Mouse (Mus musculus) left cerebral cortex, postnatal 14 days (tissue): ENCODE data around the gene Rassf3. TPM values are rescaled to one million over a fixed set of nuclear protein-coding genes. Genes with fewer than 3 reads are reported as not detected.
A peak's percentile ranks its signal among the peaks of the same experiment; 100 is the strongest.

Source experiments
- DNase-seq, 2 experiments: peaks; one replicate each; pipeline ENCODE4 v3.0.0; 2021 to 2022; ENCODE audit warnings: low spot score in 2 of 2, mixed read lengths in 1 of 2
- intact Hi-C: fragments of 180-260 bp; cut with DNase I; formaldehyde crosslinking; loops from one replicate; pipeline ENCODE4 v1.15.1; 2025
- long read RNA-seq, 2 experiments: library from polyadenylated mRNA; stranded (forward); transcript quantifications; one replicate each; pipeline ENCODE4 v2.0.0; 2021
- total RNA-seq, 2 experiments: library from RNA; stranded (reverse); gene quantifications; 2 replicates each; pipeline ENCODE4 v1.2.3; 2021

The Rassf3 gene
- total RNA-seq = 10 to 100 TPM; 29.6 to 33.9 TPM
- long read RNA-seq, experiment 1, transcript Rassf3-201 (5 exons, 3,522 nt) = major isoform, 50 of 55 reads
- long read RNA-seq, experiment 1, partial matches to known transcripts = 3 of 55 reads
- long read RNA-seq, experiment 1, other reads (novel, unspliced or antisense) = 2 of 55 reads
- long read RNA-seq, experiment 2, transcript Rassf3-201 (5 exons, 3,522 nt) = major isoform, 48 of 55 reads
- long read RNA-seq, experiment 2, partial matches to known transcripts = 2 of 55 reads
- long read RNA-seq, experiment 2, other reads (novel, unspliced or antisense) = 5 of 55 reads

DNA sequence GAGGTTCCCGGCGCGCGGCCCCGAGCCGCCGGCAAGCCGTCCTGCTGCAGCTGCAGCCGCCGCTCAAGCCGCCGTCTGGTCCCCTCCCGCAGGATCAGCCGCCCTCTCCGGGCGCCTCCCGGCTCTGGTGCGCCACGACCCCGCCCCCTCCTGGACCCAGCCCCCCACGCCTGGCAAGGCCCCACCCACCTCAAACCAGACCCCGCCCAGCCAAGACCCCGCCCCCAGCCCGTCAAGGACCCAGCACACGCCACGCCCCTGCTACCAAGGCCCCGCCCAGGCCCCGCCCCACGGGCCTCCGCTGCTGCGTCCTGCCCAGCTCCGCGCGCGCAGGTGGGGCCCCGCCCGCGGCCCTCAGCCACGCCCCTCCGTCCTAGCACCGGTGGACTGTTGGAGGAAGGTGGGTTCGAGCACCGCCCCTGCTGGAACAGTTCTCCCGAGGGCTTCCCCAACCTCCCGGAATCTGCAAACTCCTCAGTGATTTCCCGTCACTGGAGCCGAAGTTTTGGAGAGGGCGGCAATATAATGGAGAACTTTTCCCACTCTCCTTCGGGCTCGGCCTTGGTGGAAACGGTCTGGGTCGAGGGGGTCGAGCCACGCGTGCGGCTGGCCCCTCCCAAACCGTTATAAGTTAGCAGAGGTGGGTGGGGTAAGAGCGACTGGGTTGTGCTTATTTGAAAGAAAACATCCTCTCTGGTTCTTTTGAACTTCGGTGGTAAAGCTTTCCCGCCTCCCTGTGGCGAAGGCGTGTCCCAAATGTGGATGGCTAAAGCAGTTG is at the start of gene Rassf3:
Rassf3 (minus strand) TSS at position 158 of the 778 bp plus-strand sequence.
- intact Hi-C loops = loop anchor here (10.0 kb wide), 1 partner anchor 172 kb away; no protein-coding TSS in a partner anchor
- DNase-seq = peak; percentile 80 to 86

- intact Hi-C loops = no loop called here
- DNase-seq = no peak
Observed at GRCm38 (mm10) chr10:121520923-121521585, 44.9 kb upstream of the Rassf3 start.

- DNase-seq = no peak
- intact Hi-C loops = loop anchor here (5.0 kb wide), 1 partner anchor 37 kb away; no protein-coding TSS in a partner anchor
Observed at GRCm38 (mm10) chr10:121519710-121520109, 43.6 kb upstream of the Rassf3 start.

- peak; percentile 67 to 87 for DNase-seq
- intact Hi-C loops = loop anchor here (2.0 to 5.0 kb wide), 2 partner anchors 34 to 107 kb away; no protein-coding TSS in a partner anchor
Observed at GRCm38 (mm10) chr10:121516008-121516600, 40.0 kb upstream of the Rassf3 start.

- intact Hi-C loops = loop anchor here (5.0 kb wide), 1 partner anchor 38 kb away; no protein-coding TSS in a partner anchor
- no peak for DNase-seq
Observed at GRCm38 (mm10) chr10:121509751-121510643, 33.9 kb upstream of the Rassf3 start.

- DNase-seq = no peak
- intact Hi-C loops = loop anchor here (5.0 kb wide), 1 partner anchor 36 kb away; no protein-coding TSS in a partner anchor
Observed at GRCm38 (mm10) chr10:121507755-121508544, 31.8 kb upstream of the Rassf3 start.

DNA sequence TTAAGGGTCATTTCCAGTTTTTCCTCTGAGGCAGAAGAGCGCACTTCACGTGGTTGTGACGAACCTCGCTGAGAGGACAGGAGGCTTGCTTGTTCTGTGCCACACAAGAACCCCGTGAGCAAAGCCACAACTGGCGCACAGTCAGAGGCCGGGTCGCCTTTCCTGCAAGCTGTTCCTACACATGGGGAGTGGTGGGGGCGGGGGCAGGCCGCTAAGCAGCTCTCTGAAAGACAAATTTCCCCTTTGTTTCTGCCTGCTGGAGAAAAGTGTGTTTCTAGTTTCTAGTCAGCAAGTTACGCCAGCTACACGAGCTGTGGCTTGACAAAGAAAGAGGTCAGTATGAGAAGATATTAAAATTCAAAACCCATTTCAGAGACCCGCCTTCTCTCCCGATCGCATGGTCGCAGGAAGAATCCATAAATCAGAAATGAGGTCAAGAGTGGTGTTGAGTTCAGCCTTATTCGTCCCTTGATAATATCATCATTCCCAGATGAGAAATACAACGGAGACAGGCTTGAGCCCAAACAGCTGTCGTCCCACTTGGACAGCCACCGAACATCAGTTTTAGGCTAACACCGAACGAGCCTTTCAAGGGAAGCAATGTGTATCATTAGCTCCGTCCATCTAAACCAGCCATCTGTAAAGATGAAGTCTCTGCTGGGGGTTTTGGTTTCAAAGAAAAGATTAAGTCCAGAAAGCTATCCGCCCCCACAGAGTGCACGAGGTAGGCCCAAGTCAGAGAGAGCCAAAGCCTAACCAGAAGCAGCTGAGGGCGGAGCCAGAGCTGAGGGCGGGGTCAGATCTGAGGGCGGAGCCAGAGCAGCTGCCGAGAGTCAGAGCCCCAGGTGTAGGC is 30.8 kb upstream of the Rassf3 start:
- peak in 1 of 2 experiments; percentile 72 for DNase-seq
- intact Hi-C loops = loop anchor here (5.0 kb wide), 1 partner anchor 35 kb away; no protein-coding TSS in a partner anchor

DNA sequence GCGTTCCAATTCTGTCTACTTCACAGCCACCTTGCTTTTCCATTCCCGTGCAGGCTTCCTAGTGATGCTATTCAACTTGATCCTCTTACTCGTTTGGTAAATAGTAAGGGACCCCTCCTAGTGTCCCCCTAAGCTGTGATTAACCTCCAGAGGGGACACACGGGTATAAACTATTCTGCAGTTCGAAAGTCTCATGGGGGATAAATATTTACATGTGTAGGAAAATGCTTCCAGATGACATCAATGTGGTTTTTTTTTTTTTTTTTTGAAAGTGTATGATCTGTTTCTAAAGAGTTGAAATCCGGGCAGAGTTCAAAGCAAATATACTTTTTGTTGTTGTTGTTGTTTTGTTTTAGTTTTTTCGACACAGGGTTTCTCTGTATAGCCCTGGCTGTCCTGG is 29.8 kb upstream of the Rassf3 start:
- intact Hi-C loops = loop anchor here (5.0 kb wide), 1 partner anchor 34 kb away; no protein-coding TSS in a partner anchor

GRCm38 (mm10) chr10:121504973-121505911 is 29.1 kb upstream of the Rassf3 start:
- DNase-seq = peak; percentile 69 to 82
- intact Hi-C loops = loop anchor here (5.0 kb wide), 1 partner anchor 33 kb away; no protein-coding TSS in a partner anchor

More for the DNA sequence above, 29.8 kb upstream of the Rassf3 start:
- no peak for DNase-seq

- no peak for DNase-seq
- intact Hi-C loops = no loop called here
Observed at GRCm38 (mm10) chr10:121501160-121501559, 25.0 kb upstream of the Rassf3 start.

DNA sequence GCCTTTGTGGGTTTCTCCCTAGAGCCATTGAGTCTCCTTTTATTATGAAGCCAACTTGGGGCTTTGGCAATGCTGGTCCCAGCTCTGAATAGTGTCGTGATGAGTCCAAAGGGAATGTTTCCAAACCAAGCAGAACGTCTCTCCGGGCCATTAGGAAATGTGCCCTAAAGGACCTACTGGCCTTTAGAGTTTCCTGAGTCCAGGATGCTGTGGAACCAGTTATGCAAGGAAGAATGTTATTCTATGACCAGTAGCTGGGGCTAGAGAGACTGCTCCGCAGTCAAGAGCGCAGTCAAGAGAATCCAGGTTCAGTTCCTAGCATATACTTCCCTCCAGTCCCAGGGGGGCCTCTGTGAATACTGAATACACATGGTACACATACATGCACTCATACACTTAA is 23.9 kb upstream of the Rassf3 start:
- intact Hi-C loops = no loop called here

GRCm38 (mm10) chr10:121499063-121499462 is 22.9 kb upstream of the Rassf3 start:
- intact Hi-C loops = no loop called here
- no peak for DNase-seq

More for the DNA sequence above, 23.9 kb upstream of the Rassf3 start:
- DNase-seq = no peak

GRCm38 (mm10) chr10:121498481-121498904 is 22.3 kb upstream of the Rassf3 start:
- intact Hi-C loops = no loop called here
- DNase-seq = no peak

GRCm38 (mm10) chr10:121497968-121498367 is 21.8 kb upstream of the Rassf3 start:
- intact Hi-C loops = no loop called here
- DNase-seq = no peak

GRCm38 (mm10) chr10:121496616-121497015 is 20.5 kb upstream of the Rassf3 start:
- DNase-seq = no peak
- intact Hi-C loops = no loop called here

GRCm38 (mm10) chr10:121494163-121494425 is 17.9 kb upstream of the Rassf3 start:
- DNase-seq = no peak

More at GRCm38 (mm10) chr10:121494163-121494425, 17.9 kb upstream of the Rassf3 start:
- intact Hi-C loops = no loop called here
